Mouse (Mus musculus): Measurements from ENCODE around the gene Mrpl4.

DNA sequence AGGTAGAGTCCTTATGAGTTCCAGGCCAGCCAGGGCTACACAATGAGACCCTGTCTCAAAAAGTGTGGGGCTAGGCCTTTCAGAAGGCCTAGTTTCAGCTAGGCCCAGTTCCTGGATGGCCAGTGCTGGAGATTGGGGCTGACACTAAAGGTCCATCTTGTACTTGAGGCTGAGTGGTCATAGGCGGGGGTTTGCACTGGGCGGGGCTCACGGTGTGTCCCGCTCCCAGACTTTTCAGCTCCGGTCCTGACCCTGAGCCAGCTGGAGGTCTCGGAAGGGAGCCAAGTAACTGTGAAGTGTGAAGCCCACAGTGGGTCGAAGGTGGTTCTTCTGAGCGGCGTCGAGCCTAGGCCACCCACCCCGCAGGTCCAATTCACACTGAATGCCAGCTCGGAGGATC, 24.3 kb downstream of the Mrpl4 start:
- no peak for TF ChIP-seq JUND (conservative IDR thresholded peaks at IDR 0.05; ENCODE audit: low read depth, low read length)
- no peak for TF ChIP-seq POLR2A (IDR thresholded peaks at IDR 0.05; ENCODE audit: low read depth, low read length)
- TF ChIP-seq CTCF (conservative IDR thresholded peaks at IDR 0.05 in 1 of 2, IDR thresholded peaks at IDR 0.05 in 1 of 2; ENCODE audit: low read depth in 2 of 2, low read length in 2 of 2), result no peak
- no peak for TF ChIP-seq E2F4 (IDR thresholded peaks at IDR 0.05; ENCODE audit: insufficient replicate concordance, low read depth, low read length)
- no peak for TF ChIP-seq SMC3 (IDR thresholded peaks at IDR 0.05; ENCODE audit: low read depth, low read length)
- no peak for TF ChIP-seq UBTF (IDR thresholded peaks at IDR 0.05; ENCODE audit: low read depth, low read length)
- no peak for TF ChIP-seq MAZ (IDR thresholded peaks at IDR 0.05; ENCODE audit: low read depth, low read length)
- no peak for TF ChIP-seq HCFC1 (IDR thresholded peaks at IDR 0.05; ENCODE audit: low read depth, low read length)
- no peak for TF ChIP-seq SIN3A (IDR thresholded peaks at IDR 0.05; ENCODE audit: low read length)
- no peak for TF ChIP-seq USF2 (conservative IDR thresholded peaks at IDR 0.05; ENCODE audit: low read depth, low read length)
